8 mouse cellular contexts compared by ENCODE assay signal in genomic region chr9:43106426-43107186, GRCm38 (mm10). TPM values are rescaled to one million over a fixed set of nuclear protein-coding genes. Genes with fewer than 3 reads are reported as not detected.
DNase-seq lines count a peak whose midpoint lies in the region.

No protein-coding gene starts in this region.

- peaks cover 31% of the 10 kb centered on the region for H3K4me1 ChIP-seq in heart, embryonic 10.5 days

- H3K27ac ChIP-seq in heart, embryonic 10.5 days = peak overlapping the region; percentile 96

- 24% methylated on average over 22 of the region's 22 CpGs for WGBS in heart, embryonic 10.5 days

- no peaks in the 10 kb centered on the region for H3K9me3 ChIP-seq in heart, embryonic 10.5 days

- no peaks in the 10 kb centered on the region for H3K27me3 ChIP-seq in heart, embryonic 10.5 days (ENCODE audit: insufficient read depth, poor library complexity, severe bottlenecking)

- peak overlapping the region; percentile 89 for H3K4me3 ChIP-seq in heart, embryonic 10.5 days

- peaks cover 16% of the 10 kb centered on the region for H3K36me3 ChIP-seq in heart, embryonic 10.5 days

- peak; percentile 39 for DNase-seq in ovary, postnatal 14 days (ENCODE audit: low spot score)
- no peak for DNase-seq in ovary, postnatal 10 days (ENCODE audit: low spot score)
- peak; percentile 63 to 69 for DNase-seq in cerebellum, postnatal 10 days
- DNase-seq in heart, embryonic 10.5 days (ENCODE audit: low spot score) = no peak
- peak; percentile 65 for DNase-seq in kidney, postnatal 10 days
- peak; percentile 47 for DNase-seq in lung, postnatal 36 days
- DNase-seq in testis, postnatal 10 days (ENCODE audit: low spot score) = peak; percentile 71
- DNase-seq in embryo, embryonic 9.5 days (ENCODE audit: extremely low spot score) = no peak

RNA-seq across cellular contexts. Expression of gene Arhgef12, which starts 0.4 kb away (rescaled TPM):
- polyA plus RNA-seq in heart, embryonic 10.5 days (2016; fragmentation: Nextera tagmentation; extraction: Ambion mirVana) = 10.2 and 11.3 TPM in 2 replicates

RNA-seq across cellular contexts. Expression of gene Tmem136, which starts 9.8 kb away (rescaled TPM):
- 11.2 and 15.7 TPM in 2 replicates for polyA plus RNA-seq in heart, embryonic 10.5 days (2016; fragmentation: Nextera tagmentation; extraction: Ambion mirVana)

Comparison
In these comparisons a context has a peak if more than half of its experiments do, and no peak if none do; other contexts are left out.
1. DNase-seq: peak in ovary, postnatal 14 days (single experiment), cerebellum, postnatal 10 days (2 of 2), kidney, postnatal 10 days (single experiment), lung, postnatal 36 days (single experiment) and testis, postnatal 10 days (single experiment); none in ovary, postnatal 10 days (single experiment), heart, embryonic 10.5 days (single experiment) and embryo, embryonic 9.5 days (single experiment).